Mouse (Mus musculus): ENCODE data around the gene Gm6034. TPM values are rescaled to one million over a fixed set of nuclear protein-coding genes. Genes with fewer than 3 reads are reported as not detected.
"Not testable (repeated sequence)": the region's sequence is repeated elsewhere in the genome, so short reads cannot be mapped to it uniquely, and the experiment has no call there.

The Gm6034 gene
- polyA plus RNA-seq, 1 experiment: not detected

- Histone ChIP-seq H3K27ac (ENCODE audit: insufficient read depth, low read depth, low read length) (peak overlapping the region; percentile 19; the same call in 1 of the 2 replicates), H3K4me3 (ENCODE audit: insufficient read depth, low read length) (peak overlapping the region; percentile 75)
- TF ChIP-seq CTCF (IDR thresholded peaks at IDR 0.05; ENCODE audit: low read depth, low read length): peak; percentile 30; the same call in 1 of the 2 replicates
Observed at GRCm38 (mm10) chr17:36031583-36032331, 11.0 kb upstream of the Gm6034 start.

GRCm38 (mm10) chr17:36032351-36032875, 10.3 kb upstream of the Gm6034 start, which contains the start of gene H2-T23:
Gene H2-T23 (minus strand): TSS chr17:36032855.
- Histone ChIP-seq H3K27ac (ENCODE audit: insufficient read depth, low read depth, low read length) (peak within 1 kb of the TSS; percentile 19; the same call in 1 of the 2 replicates), H3K4me3 (ENCODE audit: insufficient read depth, low read length) (peak within 1 kb of the TSS; percentile 75)
- not testable (repeated sequence) for H3K4me1 ChIP-seq (ENCODE audit: control insufficient read depth, insufficient read depth, low read length)

More at GRCm38 (mm10) chr17:36031583-36032331, 11.0 kb upstream of the Gm6034 start:
- not testable (repeated sequence) for H3K4me1 ChIP-seq (ENCODE audit: control insufficient read depth, insufficient read depth, low read length)

GRCm38 (mm10) chr17:36034524-36034923, 8.2 kb upstream of the Gm6034 start:
- not testable (repeated sequence) for H3K27ac ChIP-seq (ENCODE audit: insufficient read depth, low read depth, low read length); H3K4me3 ChIP-seq (ENCODE audit: insufficient read depth, low read length); H3K4me1 ChIP-seq (ENCODE audit: control insufficient read depth, insufficient read depth, low read length)

- H3K4me3 ChIP-seq (ENCODE audit: insufficient read depth, low read length); H3K27ac ChIP-seq (ENCODE audit: insufficient read depth, low read depth, low read length); H3K4me1 ChIP-seq (ENCODE audit: control insufficient read depth, insufficient read depth, low read length): not testable (repeated sequence)
Observed at GRCm38 (mm10) chr17:36035010-36035638, 7.6 kb upstream of the Gm6034 start.

- not testable (repeated sequence) for H3K4me1 ChIP-seq (ENCODE audit: control insufficient read depth, insufficient read depth, low read length); H3K27ac ChIP-seq (ENCODE audit: insufficient read depth, low read depth, low read length)
Observed at GRCm38 (mm10) chr17:36036126-36036525, 6.6 kb upstream of the Gm6034 start.

GRCm38 (mm10) chr17:36040604-36041003, 2.2 kb upstream of the Gm6034 start:
- H3K4me3 ChIP-seq (ENCODE audit: insufficient read depth, low read length); H3K27ac ChIP-seq (ENCODE audit: insufficient read depth, low read depth, low read length): not testable (repeated sequence)
- peaks cover 15% of the 10 kb centered on the region for H3K4me1 ChIP-seq (ENCODE audit: control insufficient read depth, insufficient read depth, low read length)

More at GRCm38 (mm10) chr17:36036126-36036525, 6.6 kb upstream of the Gm6034 start:
- H3K4me3 ChIP-seq (ENCODE audit: insufficient read depth, low read length): not testable (repeated sequence)

- Histone ChIP-seq H3K4me3 (ENCODE audit: insufficient read depth, low read length) (peak overlapping the region; percentile 61), H3K4me1 (ENCODE audit: control insufficient read depth, insufficient read depth, low read length) (peaks cover 15% of the 10 kb centered on the region)
- H3K27ac ChIP-seq (ENCODE audit: insufficient read depth, low read depth, low read length): not testable (repeated sequence)
Observed at GRCm38 (mm10) chr17:36042055-36042454, 706 bp upstream of the Gm6034 start.

- H3K4me1 ChIP-seq (ENCODE audit: control insufficient read depth, insufficient read depth, low read length): peaks cover 15% of the 10 kb centered on the region
- peak overlapping the region; percentile 59 for H3K4me3 ChIP-seq (ENCODE audit: insufficient read depth, low read length)
- peak overlapping the region; percentile 24; the same call in 1 of the 2 replicates for H3K27ac ChIP-seq (ENCODE audit: insufficient read depth, low read depth, low read length)
- no peak for TF ChIP-seq CTCF (IDR thresholded peaks at IDR 0.05; ENCODE audit: low read depth, low read length)
Observed at GRCm38 (mm10) chr17:36043286-36043685, 525 bp downstream of the Gm6034 start.

GRCm38 (mm10) chr17:36057927-36058326, 15.2 kb downstream of the Gm6034 start:
- H3K4me3 ChIP-seq (ENCODE audit: insufficient read depth, low read length); H3K27ac ChIP-seq (ENCODE audit: insufficient read depth, low read depth, low read length); H3K4me1 ChIP-seq (ENCODE audit: control insufficient read depth, insufficient read depth, low read length): not testable (repeated sequence)

GRCm38 (mm10) chr17:36058362-36058761, 15.6 kb downstream of the Gm6034 start, which contains the start of gene Gm11127:
Gene Gm11127 (minus strand): TSS chr17:36058371.
- H3K4me3 ChIP-seq (ENCODE audit: insufficient read depth, low read length); H3K4me1 ChIP-seq (ENCODE audit: control insufficient read depth, insufficient read depth, low read length): not testable (repeated sequence)

GRCm38 (mm10) chr17:36060829-36061228, 18.1 kb downstream of the Gm6034 start:
- no peaks in the 10 kb centered on the region for H3K4me1 ChIP-seq (ENCODE audit: control insufficient read depth, insufficient read depth, low read length)
- H3K27ac ChIP-seq (ENCODE audit: insufficient read depth, low read depth, low read length): no peak overlapping the region
- no peak overlapping the region for H3K4me3 ChIP-seq (ENCODE audit: insufficient read depth, low read length)
- TF ChIP-seq CTCF (IDR thresholded peaks at IDR 0.05; ENCODE audit: low read depth, low read length): peak; percentile 53
- TF ChIP-seq POLR2A (IDR thresholded peaks at IDR 0.05; ENCODE audit: borderline replicate concordance, low read depth, low read length): no peak

More at GRCm38 (mm10) chr17:36058362-36058761, 15.6 kb downstream of the Gm6034 start, which contains the start of gene Gm11127:
- H3K27ac ChIP-seq (ENCODE audit: insufficient read depth, low read depth, low read length): not testable (repeated sequence)

- H3K4me3 ChIP-seq (ENCODE audit: insufficient read depth, low read length); H3K4me1 ChIP-seq (ENCODE audit: control insufficient read depth, insufficient read depth, low read length); H3K27ac ChIP-seq (ENCODE audit: insufficient read depth, low read depth, low read length): not testable (repeated sequence)
Observed at GRCm38 (mm10) chr17:36081901-36082300, 39.1 kb downstream of the Gm6034 start.

- not testable (repeated sequence) for H3K4me1 ChIP-seq (ENCODE audit: control insufficient read depth, insufficient read depth, low read length); H3K27ac ChIP-seq (ENCODE audit: insufficient read depth, low read depth, low read length)
- peak overlapping the region; percentile 79; the same call in 1 of the 2 replicates for H3K4me3 ChIP-seq (ENCODE audit: insufficient read depth, low read length)
Observed at GRCm38 (mm10) chr17:36082519-36083232, 39.9 kb downstream of the Gm6034 start.
